Mouse (Mus musculus): Measurements from ENCODE around the gene Kif5a.
"Not testable (repeated sequence)": the region's sequence is repeated elsewhere in the genome, so short reads cannot be mapped to it uniquely, and the experiment has no call there.

Kif5a gene

DNA sequence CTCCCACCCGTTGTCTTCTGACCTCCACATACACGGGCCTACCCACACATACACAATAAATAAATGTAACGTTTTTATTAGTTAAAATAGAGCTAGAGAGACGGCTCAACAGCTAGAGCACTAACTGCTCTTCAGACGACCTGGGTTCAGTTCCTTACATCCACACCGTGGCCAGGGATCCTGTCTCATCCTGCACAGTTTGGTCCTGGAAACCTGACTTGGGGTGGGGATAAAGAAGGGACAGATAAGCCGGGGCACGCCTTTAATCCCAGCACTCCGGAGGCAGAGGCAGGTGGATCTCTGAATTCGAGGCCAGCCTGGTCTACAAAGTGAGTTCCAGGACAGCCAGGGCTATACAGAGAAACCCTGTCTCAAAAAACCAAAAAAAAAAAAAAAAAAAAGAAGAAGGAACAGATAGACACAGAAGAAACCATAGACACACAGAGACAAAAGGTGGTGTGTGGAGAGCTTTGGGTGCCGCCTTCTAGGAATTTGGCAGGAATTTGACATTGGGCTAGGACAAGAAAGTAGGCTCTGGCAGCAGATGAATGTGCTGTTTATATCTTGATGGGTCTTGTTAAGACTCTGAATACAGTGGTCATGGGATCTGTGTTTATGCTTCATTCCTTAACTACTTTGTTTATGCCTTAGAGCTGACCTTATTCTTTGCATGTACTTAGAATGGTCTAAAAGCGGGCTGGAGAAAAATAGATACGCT lies 49.3 kb downstream of the Kif5a start:
- no peak for DNase-seq (ENCODE audit: low read depth)

DNA sequence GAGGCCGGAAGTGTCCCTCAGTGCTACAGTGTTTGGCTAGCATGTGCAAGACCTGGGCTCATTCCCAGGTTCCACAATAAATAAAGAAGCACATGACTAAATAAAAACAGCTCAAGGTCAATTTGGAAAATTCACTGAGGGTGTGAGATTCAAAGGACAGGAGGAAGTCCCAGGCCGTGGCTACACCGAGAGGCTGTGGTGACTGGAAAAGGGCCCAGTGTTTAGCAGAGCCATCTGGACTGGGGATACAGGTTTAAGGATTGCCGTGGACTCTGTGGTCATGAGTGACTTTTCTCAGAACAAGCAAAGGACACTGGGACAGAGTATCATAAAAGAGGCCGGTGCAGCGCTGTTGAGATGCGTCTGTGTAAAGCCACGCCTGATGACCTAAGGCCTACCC lies 49.9 kb downstream of the Kif5a start:
- no peak for DNase-seq (ENCODE audit: low read depth)

- peak; percentile 94 for DNase-seq (ENCODE audit: low read depth)
These were observed 51.7 kb downstream of the Kif5a start, which contains the start of gene Pip4k2c for GRCm38 (mm10) chr10:127211414-127211854. TSS of gene Pip4k2c (minus strand) at chr10:127211585.

GRCm38 (mm10) chr10:127210961-127211405 lies 52.2 kb downstream of the Kif5a start:
- DNase-seq (ENCODE audit: low read depth) = no peak

- no peak for DNase-seq (ENCODE audit: low read depth)
These were observed 53.1 kb downstream of the Kif5a start for GRCm38 (mm10) chr10:127209928-127210570.

DNA sequence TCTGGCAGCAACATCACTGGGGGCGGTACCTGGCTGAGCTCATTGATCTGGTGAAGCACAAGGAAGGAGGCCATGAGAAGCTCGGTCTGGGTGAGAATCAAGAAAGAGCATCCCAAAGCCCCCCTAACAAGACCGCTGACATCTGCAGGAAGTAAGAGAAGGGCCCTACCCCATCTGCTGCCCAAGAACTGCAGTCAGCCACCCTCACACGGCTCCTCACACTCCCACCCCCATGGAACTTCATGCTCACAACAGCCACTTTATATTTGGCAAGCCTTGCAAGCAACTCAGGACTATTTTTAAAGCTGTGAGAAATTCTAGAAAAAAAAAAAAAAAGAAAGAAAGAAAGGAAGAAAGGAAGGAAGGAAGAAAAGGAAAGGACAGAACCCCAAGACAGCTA lies 54.2 kb downstream of the Kif5a start:
- no peak for DNase-seq (ENCODE audit: low read depth)

- no peak for DNase-seq (ENCODE audit: low read depth)
These were observed 57.8 kb downstream of the Kif5a start for GRCm38 (mm10) chr10:127205373-127205772.

GRCm38 (mm10) chr10:127204589-127204988 lies 58.6 kb downstream of the Kif5a start:
- DNase-seq (ENCODE audit: low read depth) = no peak

DNA sequence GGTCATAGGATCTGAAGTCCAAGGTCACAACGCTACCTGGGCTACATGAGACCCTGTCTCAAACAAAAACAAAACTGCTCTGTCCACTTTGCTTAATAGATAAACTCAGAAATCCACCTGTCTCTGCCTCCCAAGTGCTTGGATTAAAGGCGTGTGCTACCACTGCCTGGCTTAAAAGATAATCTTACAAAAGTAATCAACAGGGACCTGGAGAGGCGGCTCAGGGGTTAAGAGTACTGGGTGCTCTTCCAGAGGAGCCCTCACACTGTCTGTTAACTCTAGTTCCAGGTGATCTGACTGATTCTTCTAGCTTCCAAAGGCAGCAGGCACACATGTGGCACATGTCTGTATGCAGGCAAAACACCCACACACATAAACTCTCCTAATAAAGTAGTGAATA lies 60.0 kb downstream of the Kif5a start:
- DNase-seq (ENCODE audit: low read depth) = no peak

- no peak for DNase-seq (ENCODE audit: low read depth)
These were observed 62.9 kb downstream of the Kif5a start for GRCm38 (mm10) chr10:127200279-127200678.

DNA sequence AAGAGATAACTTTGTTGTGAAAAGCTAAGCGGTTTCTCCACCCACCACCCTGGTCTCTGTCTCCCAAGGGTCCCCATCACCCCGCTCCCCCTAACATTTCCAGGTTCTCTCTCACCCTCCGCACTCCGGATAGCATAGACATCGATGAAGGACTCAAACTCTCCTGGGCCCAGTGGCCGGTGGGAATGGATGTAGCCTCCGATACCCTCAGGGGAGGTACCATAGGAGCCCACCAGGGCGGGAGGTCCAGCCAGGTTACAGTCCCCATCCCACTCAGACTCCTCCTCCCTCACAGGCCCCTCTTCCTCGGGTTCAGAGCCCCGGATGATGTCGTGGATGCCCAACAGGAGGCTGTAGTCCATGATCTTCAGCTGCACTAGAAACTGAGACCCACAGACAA lies 63.7 kb downstream of the Kif5a start:
- DNase-seq (ENCODE audit: low read depth) = no peak

DNA sequence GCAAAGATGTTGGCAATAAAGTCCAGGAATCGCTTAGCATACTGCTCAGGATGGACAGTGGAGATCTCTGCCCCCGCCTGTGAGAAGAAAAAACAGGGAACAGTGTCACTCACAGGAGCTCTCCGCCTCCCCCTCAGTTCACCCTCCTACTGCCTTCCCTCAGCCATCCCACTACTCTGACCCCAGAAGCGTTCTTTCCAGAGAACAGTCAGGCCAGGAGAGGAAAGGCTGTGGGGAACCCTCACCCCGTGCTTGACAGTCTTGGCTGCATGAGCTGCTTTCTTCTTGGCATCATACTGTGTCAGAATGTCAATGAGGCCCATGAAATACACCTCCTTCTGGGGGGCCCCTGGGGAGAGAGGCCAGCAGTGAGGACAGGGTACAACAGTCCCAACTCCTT lies 64.1 kb downstream of the Kif5a start:
- no peak for DNase-seq (ENCODE audit: low read depth)

GRCm38 (mm10) chr10:127198492-127198891 lies 64.7 kb downstream of the Kif5a start:
- no peak for DNase-seq (ENCODE audit: low read depth)

GRCm38 (mm10) chr10:127197505-127198110 lies 65.5 kb downstream of the Kif5a start:
- DNase-seq (ENCODE audit: low read depth) = no peak

GRCm38 (mm10) chr10:127197104-127197503 lies 66.0 kb downstream of the Kif5a start:
- no peak for DNase-seq (ENCODE audit: low read depth)

GRCm38 (mm10) chr10:127196392-127196791 lies 66.8 kb downstream of the Kif5a start:
- DNase-seq (ENCODE audit: low read depth) = no peak

GRCm38 (mm10) chr10:127195328-127196129 lies 67.6 kb downstream of the Kif5a start, which contains the start of gene Dtx3:
TSS of gene Dtx3 (minus strand) at chr10:127195728.
- DNase-seq (ENCODE audit: low read depth) = peak; percentile 70

GRCm38 (mm10) chr10:127194428-127195327 lies 68.5 kb downstream of the Kif5a start:
- peak; percentile 52 for DNase-seq (ENCODE audit: low read depth)

DNA sequence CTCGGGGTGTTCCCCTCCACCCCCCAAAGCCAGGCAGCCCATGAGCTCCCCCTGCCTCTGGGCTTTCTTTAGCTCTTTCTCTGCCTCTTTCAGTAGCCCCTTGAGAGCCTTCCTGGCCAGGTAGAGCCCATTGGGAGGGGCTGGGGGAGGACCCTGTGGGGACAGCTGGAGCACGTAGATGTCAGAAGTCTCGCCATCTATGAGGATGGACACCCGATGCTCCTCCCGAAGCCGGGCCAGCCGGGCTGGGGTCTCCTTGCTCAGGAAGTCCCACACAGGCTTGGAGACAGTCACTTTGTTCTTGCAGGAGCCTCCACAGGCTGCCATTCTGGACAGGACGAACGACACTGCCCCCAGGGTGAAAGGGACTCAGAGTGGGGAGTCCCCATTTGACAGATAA lies 70.1 kb downstream of the Kif5a start:
- no peak for DNase-seq (ENCODE audit: low read depth)

DNA sequence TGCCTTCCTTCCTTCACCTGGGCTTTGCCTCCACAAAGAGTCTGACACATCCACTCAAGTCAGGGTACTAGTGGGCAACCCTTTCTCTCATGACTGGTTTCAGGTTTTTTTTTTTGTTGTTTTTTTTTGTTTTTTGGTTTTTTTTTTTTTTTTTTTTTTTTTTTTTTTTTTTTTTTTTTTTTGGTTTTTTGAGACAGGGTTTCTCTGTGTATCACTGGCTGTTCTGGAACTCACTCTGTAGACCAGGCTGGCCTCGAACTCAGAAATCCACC lies 71.2 kb downstream of the Kif5a start:
- not testable (repeated sequence) for DNase-seq (ENCODE audit: low read depth)
